Mouse (Mus musculus): ENCODE measurements around the gene Hibadh. TPM values are rescaled to one million over a fixed set of nuclear protein-coding genes. Genes with fewer than 3 reads are reported as not detected.

The Hibadh gene
- total RNA-seq, 1 experiment from 2014 or later = 74.4 TPM

Other genes with a start within 250 kb of the Hibadh start
- gene Tax1bp1, start 73.3 kb upstream of the Hibadh start, total RNA-seq (2017) = 355 and 373 TPM in 2 replicates

All from hematopoietic stem cell, adult 5-6 weeks (primary cell).